Comparison of ENCODE assay signal across 17 mouse cellular contexts in the genomic region with DNA sequence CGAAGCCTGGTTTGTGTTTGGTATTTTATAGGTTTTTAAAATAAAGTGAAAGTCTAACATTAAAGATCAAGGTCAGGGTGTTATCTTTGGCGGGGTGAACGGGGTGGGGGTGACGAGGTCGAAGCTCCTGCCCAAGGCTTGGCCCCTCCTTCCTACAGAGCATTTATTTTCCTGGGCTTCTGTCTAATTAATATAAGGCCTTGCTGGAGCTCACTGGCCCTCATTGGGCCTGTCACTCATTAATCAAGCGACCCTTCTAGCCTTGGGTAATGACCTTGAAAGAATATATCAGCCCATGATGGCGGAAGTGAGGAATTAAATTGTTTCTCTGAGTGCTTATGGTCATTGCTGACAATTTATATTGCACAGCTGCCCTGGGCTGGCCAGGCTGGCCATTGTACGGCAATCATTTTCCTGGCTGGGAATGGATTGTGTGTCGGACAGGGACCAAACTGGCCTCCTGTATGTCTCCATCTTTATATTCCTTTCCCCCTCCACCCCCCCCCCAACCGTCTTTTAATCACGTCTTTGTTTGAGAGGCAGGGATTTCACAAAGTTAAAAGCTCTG.
DNase-seq lines count a peak whose midpoint lies in the region; ATAC-seq and TF ChIP-seq lines count a peak whose summit lies in the region.
"Had no signal": no experiment of that assay in that cellular context is flagged by ENCODE, and none has a peak within 500 bp of the region (broad histone marks: within the 10 kb centered on the region; RNA-seq: fewer than 3 reads in every experiment).

No protein-coding gene starts in this region.

- peak; percentile 37 for DNase-seq in adrenal gland, adult 2 months
- no peak for DNase-seq in adrenal gland, adult 8-10 months
- DNase-seq in kidney, adult 2 months = no peak
- DNase-seq in adrenal gland, postnatal 25 days = peak; percentile 2
- no peak for DNase-seq in hindbrain, embryonic 14.5 days (ENCODE audit: low spot score)
- no peak for DNase-seq in layer of hippocampus, adult 9-10 months (ENCODE audit: low spot score)
- DNase-seq in right cerebral cortex, postnatal 10 days (ENCODE audit: low spot score in 2 of 2) = no peak
- DNase-seq: cerebellum, adult 11 months; heart, adult 18-20 months; heart, postnatal 10 days; liver, postnatal 0 days; right cerebral cortex, postnatal 14 days had no signal

- no peaks in the 10 kb centered on the region for H3K9me3 ChIP-seq in kidney, embryonic 16.5 days (ENCODE audit: low read length)
- H3K9me3 ChIP-seq in hindbrain, embryonic 14.5 days (ENCODE audit: control insufficient read depth, low read length) = no peaks in the 10 kb centered on the region
- H3K9me3 ChIP-seq: intestine, embryonic 15.5 days had no signal

- no peak overlapping the region for H3K4me2 ChIP-seq in kidney, embryonic 16.5 days (replicated peaks; ENCODE audit: low read depth, low read length)
- no peak overlapping the region for H3K4me2 ChIP-seq in hindbrain, embryonic 14.5 days (replicated peaks)
- H3K4me2 ChIP-seq: intestine, embryonic 15.5 days had no signal

- TF ChIP-seq POLR2A in kidney, adult 2 months (IDR thresholded peaks at IDR 0.05; ENCODE audit: low read depth, low read length) = no peak

- TF ChIP-seq CTCF in kidney, adult 2 months (conservative IDR thresholded peaks at IDR 0.05; ENCODE audit: insufficient read depth, insufficient read length, low read depth, low read length) = no peak

- ATAC-seq in kidney, embryonic 16.5 days (ENCODE audit: low FRiP score, low TSS enrichment) = peak; percentile 61; the same call in 1 of the 2 replicates
- no peak for ATAC-seq in hindbrain, embryonic 14.5 days (ENCODE audit: low FRiP score)
- ATAC-seq: intestine, embryonic 15.5 days; liver, postnatal 0 days; Patski had no signal

- no peak overlapping the region for H3K27ac ChIP-seq in kidney, embryonic 16.5 days (ENCODE audit: low read length)
- H3K27ac ChIP-seq in kidney, adult 2 months (ENCODE audit: insufficient read depth, low read depth, low read length) = no peak overlapping the region
- H3K27ac ChIP-seq in hindbrain, embryonic 14.5 days = 0 out of 2 replicates have a peak overlapping the region, but pooled peaks have one; percentile 3
- H3K27ac ChIP-seq: intestine, embryonic 15.5 days; macrophage had no signal

- WGBS in kidney, embryonic 16.5 days = 13% methylated on average over 11 of the region's 11 CpGs
- WGBS in kidney, adult 2 months = 30% methylated on average over 11 of the region's 11 CpGs
- WGBS in hindbrain, embryonic 14.5 days = 51% methylated on average over 11 of the region's 11 CpGs

- H3K4me3 ChIP-seq in kidney, embryonic 16.5 days (ENCODE audit: low read length) = no peak overlapping the region
- no peak overlapping the region for H3K4me3 ChIP-seq in kidney, adult 2 months (ENCODE audit: insufficient read depth, low read depth, low read length)
- no peak overlapping the region for H3K4me3 ChIP-seq in hindbrain, embryonic 14.5 days (replicated peaks; ENCODE audit: low read length)
- H3K4me3 ChIP-seq: erythroblast, embryonic 14.5 days; intestine, embryonic 15.5 days had no signal

- no peak overlapping the region for H3K9ac ChIP-seq in kidney, embryonic 16.5 days (replicated peaks; ENCODE audit: low read length)
- no peak overlapping the region for H3K9ac ChIP-seq in hindbrain, embryonic 14.5 days
- H3K9ac ChIP-seq: intestine, embryonic 15.5 days; liver, postnatal 0 days had no signal

- H3K27me3 ChIP-seq in kidney, embryonic 16.5 days (ENCODE audit: insufficient read depth, low read length) = peaks cover 4% of the 10 kb centered on the region; the same call in 1 of the 2 replicates
- H3K27me3 ChIP-seq in kidney, adult 2 months (replicated peaks; ENCODE audit: control insufficient read depth, insufficient read depth, low read length) = no peaks in the 10 kb centered on the region
- no peaks in the 10 kb centered on the region for H3K27me3 ChIP-seq in hindbrain, embryonic 14.5 days (ENCODE audit: control insufficient read depth, insufficient read depth, low read length)
- H3K27me3 ChIP-seq: intestine, embryonic 15.5 days; Patski had no signal

- H3K4me1 ChIP-seq in kidney, embryonic 16.5 days (ENCODE audit: insufficient read depth, low read length) = 0 out of 2 replicates have a peak, but pooled peaks cover 3% of the 10 kb centered on the region
- H3K4me1 ChIP-seq in kidney, adult 2 months (ENCODE audit: control insufficient read depth, insufficient read depth, low read length) = no peaks in the 10 kb centered on the region
- H3K4me1 ChIP-seq in hindbrain, embryonic 14.5 days (replicated peaks; ENCODE audit: control insufficient read depth, insufficient read depth, low read length) = no peaks in the 10 kb centered on the region
- H3K4me1 ChIP-seq: intestine, embryonic 15.5 days had no signal

- no peaks in the 10 kb centered on the region for H3K36me3 ChIP-seq in kidney, embryonic 16.5 days (ENCODE audit: insufficient read depth, low read length)
- no peaks in the 10 kb centered on the region for H3K36me3 ChIP-seq in kidney, adult 2 months (ENCODE audit: control insufficient read depth, insufficient read depth, low read length)
- no peaks in the 10 kb centered on the region for H3K36me3 ChIP-seq in hindbrain, embryonic 14.5 days (replicated peaks; ENCODE audit: control insufficient read depth, insufficient read depth)
- H3K36me3 ChIP-seq: intestine, embryonic 15.5 days had no signal

Comparison
In these comparisons a context has a peak if more than half of its experiments do, and no peak if none do; other contexts are left out.
1. DNase-seq: peak in adrenal gland, adult 2 months (single experiment) and adrenal gland, postnatal 25 days (single experiment); none in adrenal gland, adult 8-10 months (single experiment), kidney, adult 2 months (single experiment), hindbrain, embryonic 14.5 days (single experiment), layer of hippocampus, adult 9-10 months (single experiment) and right cerebral cortex, postnatal 10 days (0 of 2).